In genomic region chr6:89359771-89360708, GRCm38 (mm10) we compare ENCODE assay signal across 8 mouse cellular contexts. TPM values are rescaled to one million over a fixed set of nuclear protein-coding genes. Genes with fewer than 3 reads are reported as not detected.
DNase-seq lines count a peak whose midpoint lies in the region; ATAC-seq and TF ChIP-seq lines count a peak whose summit lies in the region.

No protein-coding gene starts in this region.

- peaks cover 10% of the 10 kb centered on the region for H3K79me2 ChIP-seq in heart, adult 2 months (replicated peaks; ENCODE audit: control insufficient read depth, insufficient read depth, low read length)

- no peak overlapping the region for H3K27ac ChIP-seq in heart, adult 2 months
- H3K27ac ChIP-seq in forebrain, embryonic 13.5 days, result peak overlapping the region; percentile 80
- no peak overlapping the region for H3K27ac ChIP-seq in limb, embryonic 12.5 days
- H3K27ac ChIP-seq in stomach, postnatal 0 days (replicated peaks), result 0 out of 2 replicates have a peak overlapping the region, but pooled peaks have one; percentile 4

- no peak for TF ChIP-seq EP300 in heart, adult 2 months (IDR thresholded peaks at IDR 0.05; ENCODE audit: insufficient read depth, low read depth, low read length)
- TF ChIP-seq EP300 in stomach, postnatal 0 days (optimal IDR thresholded peaks at IDR 0.05), result no peak

- no peaks in the 10 kb centered on the region for H3K36me3 ChIP-seq in heart, adult 2 months (ENCODE audit: control insufficient read depth, insufficient read depth, low read length)
- H3K36me3 ChIP-seq in forebrain, embryonic 13.5 days (ENCODE audit: poor library complexity, severe bottlenecking), result peaks cover 24% of the 10 kb centered on the region
- peaks cover 25% of the 10 kb centered on the region for H3K36me3 ChIP-seq in limb, embryonic 12.5 days
- H3K36me3 ChIP-seq in stomach, postnatal 0 days (ENCODE audit: control insufficient read depth, insufficient read depth, low read length), result 0 out of 2 replicates have a peak, but pooled peaks cover 3% of the 10 kb centered on the region

- peak in 1 of 2 experiments; percentile 60 for DNase-seq in heart, adult 2 months
- DNase-seq in heart, adult 8-10 months (ENCODE audit: low spot score), result no peak
- DNase-seq in adrenal gland, postnatal 14 days, result peak; percentile 51
- no peak for DNase-seq in stomach, postnatal 0 days (ENCODE audit: low spot score)
- no peak for DNase-seq in thymus, postnatal 10 days (ENCODE audit: low spot score in 2 of 2)
- DNase-seq in adipocyte (ENCODE audit: low spot score), result no peak

- no peak for TF ChIP-seq POLR2A in heart, adult 2 months (IDR thresholded peaks at IDR 0.05; ENCODE audit: insufficient read depth, low read depth, low read length)

- no peak for TF ChIP-seq CTCF in heart, adult 2 months (IDR thresholded peaks at IDR 0.05)
- TF ChIP-seq CTCF in stomach, postnatal 0 days (IDR thresholded peaks at IDR 0.05; ENCODE audit: low read depth), result no peak

- H3K9ac ChIP-seq in heart, adult 2 months (ENCODE audit: low read depth, low read length), result peak overlapping the region; percentile 14; the same call in 1 of the 2 replicates
- H3K9ac ChIP-seq in forebrain, embryonic 13.5 days, result peak overlapping the region; percentile 99
- H3K9ac ChIP-seq in limb, embryonic 12.5 days (replicated peaks), result no peak overlapping the region; the same call in 1 of the 2 replicates
- H3K9ac ChIP-seq in stomach, postnatal 0 days (ENCODE audit: low read length), result peak overlapping the region; percentile 18; the same call in 1 of the 2 replicates

- intact Hi-C loops in heart, adult 2 months (cut with DNase I), result loop anchor here (5.0 kb wide), 4 partner anchors 52 to 433 kb away; no protein-coding TSS in a partner anchor

- no peaks in the 10 kb centered on the region for H3K27me3 ChIP-seq in heart, adult 2 months (ENCODE audit: control insufficient read depth, insufficient read depth, low read length)
- peaks cover 17% of the 10 kb centered on the region for H3K27me3 ChIP-seq in forebrain, embryonic 13.5 days
- H3K27me3 ChIP-seq in limb, embryonic 12.5 days, result peaks cover 15% of the 10 kb centered on the region
- H3K27me3 ChIP-seq in stomach, postnatal 0 days (ENCODE audit: control insufficient read depth, insufficient read depth, low read length), result no peaks in the 10 kb centered on the region

- H3K4me3 ChIP-seq in heart, adult 2 months, result no peak overlapping the region
- H3K4me3 ChIP-seq in forebrain, embryonic 13.5 days, result peak overlapping the region; percentile 98
- peak overlapping the region; percentile 98 for H3K4me3 ChIP-seq in limb, embryonic 12.5 days (replicated peaks)
- H3K4me3 ChIP-seq in stomach, postnatal 0 days (ENCODE audit: low read depth, low read length), result no peak overlapping the region

- no peaks in the 10 kb centered on the region for H3K9me3 ChIP-seq in forebrain, embryonic 13.5 days (replicated peaks)
- H3K9me3 ChIP-seq in limb, embryonic 12.5 days, result no peaks in the 10 kb centered on the region
- H3K9me3 ChIP-seq in stomach, postnatal 0 days (ENCODE audit: control insufficient read depth, low read length), result no peaks in the 10 kb centered on the region

- ATAC-seq in forebrain, embryonic 13.5 days, result peak; percentile 1; the same call in 1 of the 2 replicates
- ATAC-seq in limb, embryonic 12.5 days (ENCODE audit: insufficient number of reproducible peaks, insufficient read depth, low FRiP score, low TSS enrichment, low read depth), result no peak
- no peak for ATAC-seq in stomach, postnatal 0 days (ENCODE audit: low FRiP score, low TSS enrichment)

- WGBS in heart, adult 2 months, result 69% methylated on average over 20 of the region's 20 CpGs
- WGBS in forebrain, embryonic 13.5 days, result 39% methylated on average over 20 of the region's 20 CpGs
- WGBS in limb, embryonic 12.5 days, result 52% methylated on average over 20 of the region's 20 CpGs
- WGBS in stomach, postnatal 0 days, result 52% methylated on average over 20 of the region's 20 CpGs

- H3K4me2 ChIP-seq in forebrain, embryonic 13.5 days, result peak overlapping the region; percentile 88
- peak overlapping the region; percentile 83 for H3K4me2 ChIP-seq in limb, embryonic 12.5 days
- H3K4me2 ChIP-seq in stomach, postnatal 0 days (replicated peaks; ENCODE audit: low read depth), result peak overlapping the region; percentile 31

- H3K4me1 ChIP-seq in heart, adult 2 months (ENCODE audit: control insufficient read depth, insufficient read depth, low read length), result peaks cover 10% of the 10 kb centered on the region
- peaks cover 72% of the 10 kb centered on the region for H3K4me1 ChIP-seq in forebrain, embryonic 13.5 days
- H3K4me1 ChIP-seq in limb, embryonic 12.5 days (replicated peaks), result peaks cover 41% of the 10 kb centered on the region
- H3K4me1 ChIP-seq in stomach, postnatal 0 days (replicated peaks; ENCODE audit: control insufficient read depth, insufficient read depth), result peaks cover 6% of the 10 kb centered on the region

RNA-seq across cellular contexts. Expression of gene Plxna1, which starts 2.4 kb away (rescaled TPM):
- total RNA-seq in heart, adult 2 months (2021), result 10 to 100 TPM; 17.3 to 21.9 TPM
- 19.9 and 29.3 TPM in 2 replicates for polyA plus RNA-seq in heart, adult 2 months (2012; rRNA removed)
- 10 to 100 TPM; 15.9 to 28.7 (median 20.2) TPM for total RNA-seq in heart, adult 8-10 months (2022)
- total RNA-seq in adrenal gland, postnatal 14 days (2021), result 60.2 and 68.8 TPM in 2 replicates
- 34.8 and 37.4 TPM in 2 replicates for polyA plus RNA-seq in forebrain, embryonic 13.5 days (2015; fragmentation: Nextera tagmentation; extraction: Ambion mirVana)
- polyA plus RNA-seq in limb, embryonic 12.5 days (2016; fragmentation: Nextera tagmentation; extraction: Ambion mirVana), result 31.5 and 33.4 TPM in 2 replicates
- polyA plus RNA-seq in stomach, postnatal 0 days (2015; fragmentation: Nextera tagmentation; extraction: Ambion mirVana), result 10.3 and 11.5 TPM in 2 replicates

Comparison
In these comparisons a context has a peak if more than half of its experiments do, and no peak if none do; other contexts are left out.
1. H3K27ac ChIP-seq: peak in forebrain, embryonic 13.5 days (single experiment) and stomach, postnatal 0 days (single experiment); none in heart, adult 2 months (single experiment) and limb, embryonic 12.5 days (single experiment).
2. H3K4me3 ChIP-seq: peak in forebrain, embryonic 13.5 days (single experiment) and limb, embryonic 12.5 days (single experiment); none in heart, adult 2 months (single experiment) and stomach, postnatal 0 days (single experiment).
3. H3K4me2 ChIP-seq: peak in every context shown above with its lines; median percentile 88 in forebrain, embryonic 13.5 days; 83 in limb, embryonic 12.5 days; 31 in stomach, postnatal 0 days.